Mouse (Mus musculus) forebrain, embryonic 10.5 days (tissue): ENCODE measurements around the gene Lsm6. TPM values are rescaled to one million over a fixed set of nuclear protein-coding genes. Genes with fewer than 3 reads are reported as not detected.

Experiments
- DNase-seq: peaks from one replicate; pipeline ENCODE4 v3.0.0-alpha.2; 2017; ENCODE audit warnings: low spot score; ENCODE audit errors: extremely low spot score
- H3K27ac ChIP-seq: fragments of 300-500 bp; sonication (generic); 2 replicates; pipeline ENCODE4 v1.5.1; 2016; ENCODE audit warnings: mild to moderate bottlenecking
- H3K27me3 ChIP-seq: fragments of 300-500 bp; sonication (generic); 2 replicates; pipeline ENCODE4 v1.6.1; 2016; ENCODE audit warnings: mild to moderate bottlenecking; ENCODE audit not compliant: poor library complexity, severe bottlenecking
- H3K36me3 ChIP-seq: fragments of 300-500 bp; sonication (generic); replicated peaks from 2 replicates; pipeline ENCODE4 v1.6.1; 2016; ENCODE audit warnings: mild to moderate bottlenecking, moderate library complexity
- H3K4me1 ChIP-seq: fragments of 300-500 bp; sonication (generic); 2 replicates; pipeline ENCODE4 v1.6.1; 2016
- H3K4me3 ChIP-seq: fragments of 300-500 bp; sonication (generic); 2 replicates; pipeline ENCODE4 v1.5.1; 2016; ENCODE audit warnings: mild to moderate bottlenecking, moderate library complexity
- H3K9me3 ChIP-seq: fragments of 300-500 bp; sonication (generic); 2 replicates; pipeline ENCODE4 v1.6.1; 2016; ENCODE audit warnings: mild to moderate bottlenecking, moderate library complexity
- WGBS: fragments of 180-500 bp; shearing (Covaris S2); methylation state at CpG from one replicate; pipeline ENCODE4 v1.1.7; 2016; 5-methylcytosine and 5-hydroxymethylcytosine counted together
- polyA plus RNA-seq: library from polyadenylated mRNA; unstranded; fragments of >200 nt; fragmentation: Nextera tagmentation; extraction: Ambion mirVana; gene quantifications from 2 replicates; pipeline ENCODE4 v1.2.1, GENCODE M21; 2016

The Lsm6 gene
- polyA plus RNA-seq, 1 experiment from 2014 or later, result 298 TPM

DNA sequence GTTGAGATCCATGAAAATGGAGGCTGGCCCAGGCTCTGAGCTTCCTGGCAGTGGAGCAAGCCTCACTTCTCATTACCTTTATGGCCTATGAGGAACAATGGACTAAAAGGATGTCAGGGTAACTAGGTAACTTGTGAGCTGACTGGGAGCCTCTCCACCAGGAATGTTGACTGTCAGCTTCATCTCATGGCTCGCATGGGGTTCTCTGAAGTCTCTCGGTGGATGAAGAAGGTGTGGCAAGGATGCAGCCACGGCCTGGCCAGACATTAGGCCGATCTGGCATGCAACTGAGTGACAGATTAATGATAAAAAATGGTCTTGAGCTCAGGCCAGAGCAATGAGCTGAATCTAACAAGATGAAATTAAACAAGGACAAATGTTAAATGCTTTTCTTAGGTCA is 27.7 kb downstream of the Lsm6 start:
- Histone ChIP-seq H3K27ac (no peak overlapping the region), H3K27me3 (no peaks in the 10 kb centered on the region), H3K36me3 (peaks cover 3% of the 10 kb centered on the region; the same call in 1 of the 2 replicates), H3K9me3 (peaks cover 7% of the 10 kb centered on the region), H3K4me1 (no peaks in the 10 kb centered on the region), H3K4me3 (no peak overlapping the region)
- no peak for DNase-seq
- 90% methylated on average over 4 of the region's 4 CpGs for WGBS

- no peak overlapping the region for H3K4me3 ChIP-seq
- DNase-seq, result no peak
Observed at GRCm38 (mm10) chr8:78776816-78777215, 44.1 kb downstream of the Lsm6 start.

DNA sequence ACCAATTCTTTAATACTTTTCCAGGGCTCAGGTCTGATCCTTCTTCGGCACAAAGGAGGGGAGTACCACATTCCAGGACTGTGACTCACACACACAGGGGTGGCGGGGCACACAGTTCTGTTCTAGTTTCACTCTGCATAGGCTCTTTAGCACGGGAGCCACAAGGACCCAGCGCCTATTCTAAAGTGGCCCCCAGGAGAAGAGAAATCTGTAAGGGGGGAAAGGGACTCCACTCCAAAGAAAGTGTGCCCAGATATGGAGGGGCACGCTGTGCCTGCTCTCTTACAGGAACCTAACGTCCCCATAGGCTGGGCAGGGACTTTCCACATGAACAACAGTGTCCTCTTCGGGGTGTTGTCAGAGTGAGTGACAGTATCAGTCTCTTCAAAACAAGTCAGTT is 49.7 kb downstream of the Lsm6 start:
- Histone ChIP-seq H3K4me3 (no peak overlapping the region), H3K27me3 (no peaks in the 10 kb centered on the region), H3K36me3 (no peaks in the 10 kb centered on the region), H3K9me3 (no peaks in the 10 kb centered on the region), H3K4me1 (no peaks in the 10 kb centered on the region), H3K27ac (no peak overlapping the region)
- no peak for DNase-seq
- WGBS, result 82% methylated on average over 7 of the region's 7 CpGs

More at GRCm38 (mm10) chr8:78776816-78777215, 44.1 kb downstream of the Lsm6 start:
- Histone ChIP-seq H3K4me1 (no peaks in the 10 kb centered on the region), H3K36me3 (no peaks in the 10 kb centered on the region), H3K27ac (no peak overlapping the region), H3K27me3 (no peaks in the 10 kb centered on the region), H3K9me3 (no peaks in the 10 kb centered on the region)
- 92% methylated on average over 9 of the region's 9 CpGs for WGBS

- no peak for DNase-seq
- Histone ChIP-seq H3K4me1 (no peaks in the 10 kb centered on the region), H3K36me3 (no peaks in the 10 kb centered on the region), H3K9me3 (no peaks in the 10 kb centered on the region), H3K27ac (no peak overlapping the region), H3K27me3 (no peaks in the 10 kb centered on the region), H3K4me3 (no peak overlapping the region)
- WGBS, result 95% methylated on average over 3 of the region's 3 CpGs
Observed at GRCm38 (mm10) chr8:78770584-78770983, 50.4 kb downstream of the Lsm6 start.

GRCm38 (mm10) chr8:78765556-78765955 is 55.4 kb downstream of the Lsm6 start:
- H3K36me3 ChIP-seq, result no peaks in the 10 kb centered on the region
- WGBS, result 88% methylated on average over 1 of the region's 1 CpGs
- H3K27me3 ChIP-seq, result no peaks in the 10 kb centered on the region
- no peak overlapping the region for H3K4me3 ChIP-seq
- no peak for DNase-seq
- H3K27ac ChIP-seq, result no peak overlapping the region
- H3K9me3 ChIP-seq, result peaks cover 6% of the 10 kb centered on the region; the same call in 1 of the 2 replicates
- H3K4me1 ChIP-seq, result no peaks in the 10 kb centered on the region

DNA sequence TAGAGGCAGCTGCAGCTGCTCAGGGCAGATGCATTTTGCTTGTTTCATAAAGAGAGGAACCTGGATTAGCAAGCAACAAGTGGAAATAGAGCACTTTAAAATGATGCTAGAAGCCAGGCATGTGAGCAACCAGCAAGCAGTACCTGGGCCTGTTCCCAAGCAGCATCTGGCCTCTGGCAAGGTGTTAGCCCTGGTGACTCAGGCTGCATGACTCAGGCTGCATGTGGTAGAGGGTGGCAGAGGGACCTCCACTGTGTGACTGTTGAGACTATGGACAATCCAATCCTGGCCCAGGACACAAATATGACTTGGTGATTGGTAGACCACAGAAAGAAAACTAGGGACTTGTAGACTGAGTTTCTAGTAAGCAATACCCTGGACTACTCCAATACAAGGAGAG is 56.0 kb downstream of the Lsm6 start:
- Histone ChIP-seq H3K4me1 (no peaks in the 10 kb centered on the region), H3K27me3 (no peaks in the 10 kb centered on the region), H3K4me3 (no peak overlapping the region), H3K9me3 (peaks cover 6% of the 10 kb centered on the region; the same call in 1 of the 2 replicates), H3K27ac (no peak overlapping the region), H3K36me3 (no peaks in the 10 kb centered on the region)
- DNase-seq, result no peak

DNA sequence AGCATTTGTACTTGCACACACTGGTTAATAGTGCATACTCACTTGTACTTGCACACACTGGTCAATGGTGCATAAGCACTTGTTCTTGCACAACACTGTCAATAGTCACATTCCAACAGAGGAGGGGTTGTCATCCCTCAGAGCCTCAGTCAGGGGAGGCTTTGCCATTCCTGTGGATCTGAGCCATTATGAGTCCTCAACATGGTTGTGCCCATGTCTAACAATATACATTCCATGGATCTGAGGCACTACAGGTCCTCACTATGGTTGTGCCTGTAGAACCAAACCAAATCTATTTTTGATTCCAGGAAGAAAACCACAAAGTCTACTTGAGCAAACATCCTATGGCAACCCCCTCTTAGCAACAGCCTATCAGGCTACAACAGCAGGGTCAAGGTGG is 61.8 kb downstream of the Lsm6 start:
- Histone ChIP-seq H3K27me3 (no peaks in the 10 kb centered on the region), H3K4me3 (no peak overlapping the region), H3K36me3 (no peaks in the 10 kb centered on the region), H3K9me3 (peaks cover 6% of the 10 kb centered on the region; the same call in 1 of the 2 replicates), H3K4me1 (no peaks in the 10 kb centered on the region), H3K27ac (no peak overlapping the region)
- DNase-seq, result no peak

DNA sequence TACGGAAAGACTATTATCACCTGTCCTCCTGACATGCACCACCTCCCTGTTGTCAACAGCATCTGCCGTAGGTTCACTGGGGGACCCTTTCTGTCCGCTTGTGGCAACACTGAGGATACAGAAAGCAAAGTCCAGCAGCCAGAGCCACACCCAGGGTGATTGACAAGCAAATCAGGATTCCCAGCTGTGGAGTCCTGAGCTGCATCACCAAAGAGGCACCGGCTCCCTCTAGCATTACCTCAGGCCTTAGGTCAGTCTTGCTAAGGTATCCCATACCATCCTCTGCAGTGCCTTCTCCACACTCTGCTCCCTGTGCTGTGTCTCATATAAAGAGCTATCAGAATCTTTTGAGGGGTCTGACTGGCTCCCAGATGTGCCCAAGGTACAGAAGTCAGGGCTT is 66.0 kb downstream of the Lsm6 start:
- Histone ChIP-seq H3K36me3 (no peaks in the 10 kb centered on the region), H3K27ac (no peak overlapping the region), H3K4me3 (no peak overlapping the region), H3K9me3 (no peaks in the 10 kb centered on the region), H3K27me3 (no peaks in the 10 kb centered on the region), H3K4me1 (peaks cover 3% of the 10 kb centered on the region; the same call in 1 of the 2 replicates)
- no peak for DNase-seq
- 82% methylated on average over 4 of the region's 4 CpGs for WGBS

Other genes with a start within 250 kb of the Lsm6 start
- gene Zfp827, start 207.3 kb upstream of the Lsm6 start, polyA plus RNA-seq, result 5.9 and 7.7 TPM in 2 replicates